Mouse (Mus musculus) embryonic fibroblast, embryonic 13.5 days (primary cell): ENCODE measurements around the gene Acta2.

ENCODE experiments used
- CTCF ChIP-seq: IDR thresholded peaks from 2 replicates; pipeline ENCODE4 v1.5.1; 2011; ENCODE audit warnings: mild to moderate bottlenecking, control low read depth, low read length, moderate library complexity, borderline replicate concordance; ENCODE audit not compliant: insufficient read depth
- POLR2A ChIP-seq: IDR thresholded peaks from 2 replicates; pipeline ENCODE4 v1.6.1; 2011; ENCODE audit warnings: low read depth, mild to moderate bottlenecking, control low read depth, low read length, moderate library complexity

- no peak for TF ChIP-seq CTCF
- no peak for TF ChIP-seq POLR2A
Observed at GRCm38 (mm10) chr19:34199488-34199887, 55.9 kb downstream of the Acta2 start.
